Mouse (Mus musculus): ENCODE data around the gene Sh3d19.

DNA sequence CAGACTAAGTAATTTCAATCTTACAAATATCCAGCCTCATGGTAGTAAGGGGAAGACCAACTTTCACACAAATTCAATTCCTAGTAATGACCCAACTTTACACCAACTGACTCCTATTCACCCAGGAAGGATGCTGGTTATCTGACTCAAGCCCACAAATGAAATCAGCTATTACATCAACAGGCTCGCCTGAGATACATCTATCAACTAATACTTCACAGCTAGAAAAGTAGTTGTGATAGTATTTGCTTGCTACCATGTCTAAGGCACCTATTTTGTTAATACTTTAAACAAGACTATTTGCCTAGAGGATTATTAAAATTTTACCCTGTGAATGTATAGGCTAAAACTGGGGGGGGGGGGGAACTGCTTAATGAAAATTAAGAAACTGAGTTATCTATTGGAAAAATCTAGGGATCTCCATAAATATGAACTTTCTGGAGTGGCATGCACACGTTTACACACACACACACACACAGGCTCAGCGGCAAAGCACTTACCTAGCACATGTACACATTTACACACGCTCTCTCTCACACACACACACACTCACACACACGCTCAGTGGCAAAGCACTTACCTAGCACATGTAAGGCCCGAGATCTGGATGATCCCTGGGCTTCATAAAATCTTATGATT lies 166.1 kb downstream of the Sh3d19 start:
- no peak for TF ChIP-seq CTCF (IDR thresholded peaks at IDR 0.05; ENCODE audit: control insufficient read depth, insufficient read depth, insufficient read length)
- no peak for TF ChIP-seq CEBPB (IDR thresholded peaks at IDR 0.05; ENCODE audit: low read depth)
- TF ChIP-seq USF1 (IDR thresholded peaks at IDR 0.05; ENCODE audit: low read depth) = no peak
- TF ChIP-seq MAX (IDR thresholded peaks at IDR 0.05) = no peak
- no peak for TF ChIP-seq MYOG (IDR thresholded peaks at IDR 0.05; ENCODE audit: control insufficient read depth, extremely low read depth, insufficient read length)

Measured in C2C12 (cell line).